Mouse (Mus musculus) CD4-positive, CD25-positive, alpha-beta regulatory T cell, adult 4 months (primary cell): ENCODE results near the gene Nav3. TPM values are rescaled to one million over a fixed set of nuclear protein-coding genes. Genes with fewer than 3 reads are reported as not detected.

Experiments
- ATAC-seq: one replicate; pipeline ENCODE4 v1.8.0; 2017
- polyA plus RNA-seq, 2 experiments: library from polyadenylated mRNA; unstranded; fragments of 100-300 nt; shearing (Covaris generic); gene quantifications; one replicate each; pipeline ENCODE4 v1.2.1; 2017

Nav3 gene
- polyA plus RNA-seq, 2 experiments from 2014 or later, result 0.05 TPM; not detected in 1

DNA sequence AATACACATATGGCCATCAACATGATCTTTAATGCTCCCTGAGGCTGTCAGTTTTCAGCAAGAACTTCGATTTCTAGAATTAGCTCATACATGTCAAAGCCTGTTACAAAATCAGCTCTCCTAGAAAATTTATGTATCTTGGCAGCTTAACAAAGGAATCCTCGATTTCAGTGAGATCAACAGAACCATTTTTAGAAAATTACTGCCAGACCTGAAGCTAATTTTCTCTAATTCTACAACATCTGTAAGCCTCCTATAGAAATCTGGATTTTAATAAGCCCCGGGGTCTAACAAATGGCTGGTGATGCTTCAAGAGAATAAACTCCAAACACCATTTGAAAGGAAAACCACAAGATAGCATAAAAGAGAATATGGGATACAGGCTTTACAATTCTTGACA is 659.0 kb downstream of the Nav3 start:
- no peak for ATAC-seq

DNA sequence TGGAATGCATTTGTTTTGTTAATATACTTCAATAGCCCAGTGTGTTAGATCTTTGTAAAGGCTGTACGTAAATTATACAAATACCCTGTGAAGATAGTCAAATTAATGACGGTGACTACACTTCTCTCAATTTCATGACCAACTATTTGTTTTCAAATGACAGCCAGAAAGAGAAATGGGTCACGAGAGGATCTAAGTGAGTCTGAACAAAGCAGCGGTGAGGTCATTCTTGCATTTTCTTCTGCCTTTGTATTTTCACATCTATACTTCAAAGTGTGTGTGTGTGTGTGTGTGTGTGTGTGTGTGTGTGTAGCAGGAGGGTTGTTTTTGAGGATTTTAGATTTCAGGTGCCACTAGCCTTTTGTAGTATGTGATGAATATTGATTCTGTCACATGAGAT is 662.5 kb downstream of the Nav3 start:
- ATAC-seq, result no peak

GRCm38 (mm10) chr10:109788728-109789127 is 667.3 kb downstream of the Nav3 start:
- ATAC-seq, result no peak

GRCm38 (mm10) chr10:109779109-109779508 is 676.9 kb downstream of the Nav3 start:
- no peak for ATAC-seq

DNA sequence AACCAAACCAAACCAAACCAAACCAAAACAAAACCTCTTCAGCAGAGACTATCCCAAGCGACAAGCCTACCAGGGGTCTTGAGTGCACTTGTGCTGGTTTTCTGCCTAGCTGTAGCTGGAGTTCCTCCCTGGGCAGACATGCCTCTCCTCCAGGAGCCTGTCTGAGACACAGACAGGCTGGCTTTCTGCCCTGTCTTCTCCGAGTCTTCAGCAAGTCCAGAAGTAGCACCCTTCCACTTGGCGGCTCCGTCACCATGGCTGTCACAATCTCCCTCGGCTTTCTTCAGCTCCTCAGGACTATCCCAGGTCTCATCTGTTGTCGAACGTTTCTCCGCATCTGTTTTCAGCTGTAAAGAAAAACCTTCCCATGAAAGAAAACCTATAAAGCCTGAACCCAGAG is 686.9 kb downstream of the Nav3 start:
- ATAC-seq, result no peak

GRCm38 (mm10) chr10:109765650-109766049 is 690.4 kb downstream of the Nav3 start:
- ATAC-seq, result no peak

DNA sequence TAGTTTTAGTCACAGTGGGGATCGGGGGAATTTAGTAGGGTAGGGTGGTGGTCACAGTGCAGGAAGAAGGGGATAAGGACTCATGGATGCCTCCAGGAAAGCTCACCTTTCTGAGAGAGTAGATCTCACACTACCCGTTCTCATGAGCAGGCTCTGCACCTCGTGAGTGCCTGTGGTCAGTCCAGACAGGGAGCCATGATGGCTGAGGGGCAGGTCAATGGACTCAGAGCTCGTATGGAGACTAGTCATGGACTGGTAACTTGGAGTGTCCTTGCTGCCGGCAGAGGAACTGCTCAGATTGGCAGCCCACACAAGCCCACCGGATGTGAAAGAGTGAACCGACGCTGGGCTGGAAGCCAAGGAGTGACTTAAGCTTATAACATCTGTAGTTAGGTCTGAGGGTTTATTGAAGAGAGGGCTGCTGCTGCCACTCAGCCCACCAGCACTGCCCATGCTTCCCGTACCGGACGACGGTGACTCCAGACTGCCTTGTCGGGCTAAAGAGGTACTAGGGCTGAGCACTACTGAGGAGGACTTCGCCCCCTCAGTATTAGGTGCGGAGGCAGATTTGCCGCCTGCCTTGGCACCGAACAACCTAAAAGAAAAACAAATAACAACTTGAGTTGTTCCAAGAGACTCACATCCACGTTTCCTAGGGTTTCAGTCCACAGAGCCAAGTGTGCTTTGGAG is 691.4 kb downstream of the Nav3 start:
- no peak for ATAC-seq

DNA sequence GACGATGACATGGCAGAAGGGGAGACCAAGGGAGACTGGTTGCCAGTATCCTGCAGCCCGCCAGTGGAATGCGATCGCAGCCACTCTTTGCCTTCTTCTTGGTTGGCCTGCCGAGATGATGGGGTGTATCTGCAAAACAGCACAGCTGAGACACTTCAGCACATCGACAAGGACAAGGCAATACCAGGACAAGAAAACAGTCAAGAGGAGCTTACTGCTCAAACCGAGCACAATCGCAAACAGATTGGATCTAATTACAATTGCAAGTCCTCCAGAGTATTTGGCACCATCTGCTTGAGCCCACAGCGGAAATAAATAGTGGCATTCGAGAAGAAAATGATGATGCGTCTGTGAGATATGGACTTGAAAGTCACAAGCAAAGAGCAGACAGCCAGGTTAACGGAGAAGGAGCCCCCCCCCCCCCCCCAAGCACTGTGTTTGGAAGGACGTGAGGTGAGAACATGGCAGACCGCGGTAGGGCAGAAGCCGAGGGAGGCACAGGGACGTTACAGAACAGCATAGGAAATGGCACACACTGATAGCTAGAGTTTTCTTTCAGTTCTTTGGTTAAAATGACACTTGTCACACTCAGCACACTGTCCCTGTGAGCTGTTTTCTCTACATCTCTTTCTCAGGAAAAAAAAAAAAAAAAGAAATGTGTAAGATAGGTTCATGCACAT is 696.9 kb downstream of the Nav3 start:
- ATAC-seq, result no peak

GRCm38 (mm10) chr10:109746901-109747300 is 709.1 kb downstream of the Nav3 start:
- no peak for ATAC-seq

DNA sequence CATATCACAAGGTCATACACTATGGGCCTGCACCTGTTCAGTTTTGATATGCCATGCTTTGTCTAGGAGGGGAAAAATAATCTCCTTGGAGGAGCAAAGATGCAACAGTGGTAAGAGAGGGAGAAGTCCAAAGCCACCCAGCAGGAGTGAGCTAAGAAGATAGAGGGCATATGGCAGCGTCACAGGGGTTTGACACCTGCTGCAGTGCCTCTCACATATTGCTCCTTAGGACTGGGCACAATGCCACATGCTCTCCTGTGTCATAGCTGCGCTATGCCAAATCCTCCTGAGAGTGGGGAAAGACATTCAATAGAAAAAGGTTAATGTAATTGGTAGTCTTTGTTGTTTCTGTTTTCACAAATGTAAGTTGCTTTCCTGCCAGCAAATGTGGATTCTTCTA is 714.3 kb downstream of the Nav3 start:
- ATAC-seq, result no peak

DNA sequence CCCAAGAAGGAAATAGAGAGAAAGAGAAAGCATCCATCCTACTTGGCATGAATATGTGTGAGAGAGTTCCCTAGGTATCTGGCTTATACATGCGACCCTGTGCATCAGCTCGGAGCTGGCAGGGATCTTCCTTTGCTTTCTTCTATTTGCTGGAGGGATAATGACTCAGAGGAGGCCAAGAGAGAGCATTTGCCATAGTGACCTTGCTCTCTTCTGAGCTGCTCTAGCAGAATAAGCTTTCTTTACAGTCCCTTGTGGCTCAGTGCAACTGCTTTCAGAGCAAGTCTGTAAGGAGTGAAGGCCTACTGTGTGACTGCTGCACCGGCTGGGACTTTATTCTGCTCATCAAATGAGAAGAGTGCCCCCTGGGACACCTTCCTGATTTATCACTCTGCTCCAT is 715.7 kb downstream of the Nav3 start:
- no peak for ATAC-seq

DNA sequence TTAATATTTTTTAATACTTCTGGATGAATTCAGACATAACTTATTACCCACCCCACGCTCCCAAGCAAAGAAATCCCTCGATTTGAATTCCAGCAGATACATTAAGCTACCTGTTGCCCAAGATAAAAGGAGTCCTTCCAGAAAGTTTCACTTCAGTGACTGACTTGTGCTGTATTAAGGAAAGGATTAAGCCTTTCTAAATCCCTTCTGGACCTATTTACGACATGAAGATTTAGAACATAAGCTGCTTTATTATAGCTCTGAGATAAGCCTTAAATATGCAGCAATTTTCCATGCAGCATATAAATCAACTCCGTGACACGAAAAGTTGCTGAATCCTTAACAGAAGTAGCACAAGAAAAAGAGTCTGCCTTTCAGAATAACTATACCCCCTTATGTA is 732.4 kb downstream of the Nav3 start:
- ATAC-seq, result no peak

DNA sequence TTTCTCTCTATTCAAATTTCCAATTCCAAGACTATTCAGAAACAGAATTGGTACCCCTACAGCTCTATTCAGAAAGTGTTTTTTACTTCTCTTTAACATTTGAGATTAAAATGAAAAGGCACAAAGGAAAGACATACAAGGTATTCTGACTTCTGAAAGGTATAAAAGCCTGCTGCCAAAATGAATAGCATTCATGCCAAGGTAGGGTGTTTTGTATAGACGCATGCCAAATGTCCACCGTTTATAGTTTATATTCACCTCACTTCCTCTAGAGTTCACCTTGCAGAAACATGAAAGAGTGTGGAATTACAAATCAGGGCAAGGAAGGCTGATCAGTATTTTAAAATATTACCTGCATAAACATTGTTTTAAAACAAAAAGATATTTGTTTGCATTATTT is 737.2 kb downstream of the Nav3 start:
- no peak for ATAC-seq

GRCm38 (mm10) chr10:109718390-109718789 is 737.6 kb downstream of the Nav3 start:
- ATAC-seq, result no peak

GRCm38 (mm10) chr10:109713001-109713400 is 743.0 kb downstream of the Nav3 start:
- no peak for ATAC-seq

DNA sequence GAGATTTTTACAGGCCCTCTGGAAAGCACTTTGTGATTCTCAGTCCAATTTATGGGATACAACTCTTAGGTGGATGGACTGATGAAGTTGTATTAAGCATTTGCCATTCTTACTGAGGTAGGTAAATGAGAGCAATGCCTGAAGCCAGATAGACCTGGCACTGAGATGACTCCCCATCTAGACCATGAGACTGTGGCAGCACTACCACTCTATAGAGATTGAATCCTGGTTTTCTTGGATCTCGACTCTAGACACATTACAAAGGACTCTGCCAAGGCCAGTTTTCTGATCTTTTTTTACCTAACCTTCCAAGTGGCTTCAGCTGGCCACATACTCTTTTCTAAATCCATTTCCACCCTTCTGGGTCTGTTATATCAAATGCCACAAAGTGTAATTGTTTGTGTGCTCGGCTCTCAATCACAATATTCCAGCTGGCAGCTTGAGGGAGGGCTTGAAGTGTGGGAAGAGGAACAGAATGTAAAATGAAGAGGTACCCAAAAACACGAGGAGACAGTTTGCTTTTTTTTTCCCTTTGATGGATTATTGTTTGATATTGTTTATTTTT is 756.2 kb downstream of the Nav3 start:
- ATAC-seq, result no peak

DNA sequence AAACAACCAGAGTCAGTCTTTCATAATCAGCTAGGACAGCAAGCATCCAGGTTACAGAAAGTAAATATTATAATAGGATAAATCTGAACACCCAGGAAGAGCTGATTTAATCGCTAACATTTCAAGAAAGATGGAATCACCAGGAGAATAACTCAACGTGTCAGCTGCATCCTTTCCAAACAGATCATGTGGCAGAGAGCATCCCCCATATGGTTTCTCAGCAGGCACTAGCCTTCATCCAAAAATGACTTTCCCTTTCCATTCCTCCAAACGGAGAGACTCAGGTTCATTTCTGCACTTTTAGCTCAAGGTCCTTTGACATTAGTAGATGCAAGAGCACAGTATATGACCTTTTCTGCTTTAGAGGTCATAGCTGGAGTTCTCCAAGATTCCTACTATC is 765.4 kb downstream of the Nav3 start:
- no peak for ATAC-seq

DNA sequence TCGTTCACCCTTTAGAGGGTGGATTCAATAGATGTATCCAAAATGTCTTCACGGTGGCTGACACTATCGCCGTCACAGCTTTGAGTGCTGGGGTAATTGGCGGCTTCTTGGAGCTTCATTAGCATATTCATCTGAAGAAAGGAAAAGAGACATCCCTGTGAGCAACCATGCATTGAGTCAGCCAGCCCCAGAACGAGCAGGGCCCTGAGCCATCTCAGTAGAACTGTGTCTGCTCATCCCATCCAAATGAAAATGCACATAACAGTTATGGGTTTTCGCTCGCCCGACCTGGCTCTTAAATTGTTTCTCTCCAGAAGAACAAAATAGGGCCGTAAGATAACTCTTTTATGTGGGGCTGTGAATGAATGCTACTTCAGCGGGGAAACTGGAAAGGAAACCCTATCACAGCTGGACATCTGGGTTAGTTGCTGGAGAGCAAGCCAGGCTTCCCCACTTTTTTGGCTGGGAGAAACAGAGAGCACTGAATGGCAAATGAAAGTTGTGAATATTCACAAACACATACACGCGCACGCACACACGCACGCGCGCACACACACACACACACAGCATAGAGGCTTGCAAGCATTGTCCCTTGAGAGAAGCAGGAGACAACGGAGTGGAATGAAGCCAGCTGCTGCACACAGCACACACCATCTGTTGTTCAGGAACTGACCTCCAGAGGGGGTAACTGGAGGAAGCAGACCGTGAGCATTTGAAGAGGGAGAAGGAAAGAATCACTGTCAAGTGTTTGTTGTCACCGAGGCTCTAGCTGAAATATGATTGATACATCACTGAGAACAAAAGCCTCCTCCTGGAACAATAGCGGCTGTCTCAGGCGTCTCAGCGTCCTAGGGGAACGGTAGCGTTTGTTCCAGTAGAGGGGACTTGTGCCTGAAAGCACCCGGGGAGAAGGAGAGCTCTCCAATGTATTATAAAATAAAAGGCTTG is 771.6 kb downstream of the Nav3 start:
- ATAC-seq, result no peak

- no peak for ATAC-seq
Observed at GRCm38 (mm10) chr10:109672896-109673295, 783.1 kb downstream of the Nav3 start.

DNA sequence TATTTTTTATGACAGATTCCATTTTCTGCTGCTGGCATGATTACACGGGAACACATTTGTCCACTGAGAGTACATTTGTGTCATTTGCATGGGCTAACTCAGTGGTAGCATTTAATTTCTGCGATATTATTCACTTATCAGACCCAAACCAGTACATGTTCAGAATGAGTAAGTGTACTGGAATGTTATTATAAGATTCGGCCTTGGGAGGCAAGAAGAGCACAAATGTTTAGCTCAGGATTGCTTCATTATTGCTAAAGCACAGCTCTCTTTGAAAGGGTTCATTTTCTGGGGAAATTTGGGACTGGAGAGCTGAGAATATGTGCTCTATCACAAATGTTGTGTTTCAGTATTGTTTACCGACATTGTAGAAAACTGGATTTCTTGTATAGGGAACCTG is 788.6 kb downstream of the Nav3 start:
- no peak for ATAC-seq

DNA sequence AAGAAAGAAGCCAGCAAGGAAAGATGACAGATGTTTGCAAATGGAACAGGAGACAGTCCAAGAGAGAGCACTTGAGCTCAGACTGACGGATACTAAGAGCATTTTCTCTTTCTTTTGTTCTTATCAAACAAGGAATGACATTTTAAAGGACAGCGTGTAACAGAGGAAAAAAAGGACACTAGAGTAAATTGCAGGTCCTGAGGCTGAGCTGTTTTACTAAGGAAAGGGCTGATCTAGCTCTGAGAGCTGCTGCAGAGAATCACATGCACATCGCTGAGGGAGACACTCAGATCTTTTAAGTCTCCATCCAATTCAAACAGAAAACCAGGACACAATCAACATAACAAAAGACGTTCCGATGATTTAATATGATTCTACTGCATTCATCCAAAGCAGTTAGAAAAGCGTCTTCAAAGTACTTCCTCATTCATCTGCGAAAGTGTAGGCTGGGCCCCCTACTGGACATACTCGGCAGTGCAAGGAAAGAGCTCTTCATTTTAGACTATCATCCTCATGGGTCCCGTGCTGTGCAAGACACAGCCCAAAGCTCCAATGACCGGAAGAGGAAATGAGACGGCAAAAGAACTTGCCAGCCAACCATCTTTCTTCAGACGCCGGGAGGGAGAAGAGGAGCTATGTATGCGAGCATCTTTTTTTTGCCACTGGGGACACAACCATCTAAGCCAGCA is 791.2 kb downstream of the Nav3 start:
- no peak for ATAC-seq

- no peak for ATAC-seq
Observed at GRCm38 (mm10) chr10:109651516-109651915, 804.5 kb downstream of the Nav3 start.

DNA sequence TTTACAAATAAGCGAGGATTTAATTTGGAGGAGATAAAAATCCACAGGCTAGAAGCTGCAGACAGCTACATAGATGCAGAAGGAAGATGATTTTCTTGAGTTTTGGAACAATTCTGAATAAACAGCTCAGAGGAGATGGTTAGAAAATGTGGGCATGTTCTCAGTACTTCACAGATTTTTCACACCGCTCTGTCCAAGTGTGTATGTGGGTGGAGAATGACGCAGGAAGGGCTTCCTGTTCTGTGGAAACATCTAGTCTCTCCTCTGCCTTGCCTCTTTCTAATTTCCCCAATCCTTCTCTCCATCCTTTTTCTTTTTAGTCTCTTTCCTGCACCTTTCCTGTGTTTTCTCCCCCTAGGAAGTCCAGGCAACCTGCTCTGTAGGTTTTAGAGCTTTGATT is 812.4 kb downstream of the Nav3 start:
- no peak for ATAC-seq
